Mouse (Mus musculus): Measurements from ENCODE around the gene Prkce.

The Prkce gene

GRCm38 (mm10) chr17:86444578-86445419 lies 277.2 kb downstream of the Prkce start:
- peak; percentile 77 to 88 for DNase-seq (ENCODE audit: low spot score in 2 of 2)

- no peak for DNase-seq (ENCODE audit: low spot score in 2 of 2)
Measured at GRCm38 (mm10) chr17:86445420-86445720, 277.8 kb downstream of the Prkce start.

GRCm38 (mm10) chr17:86445900-86446299 lies 278.3 kb downstream of the Prkce start:
- DNase-seq (ENCODE audit: low spot score in 2 of 2), result no peak

DNA sequence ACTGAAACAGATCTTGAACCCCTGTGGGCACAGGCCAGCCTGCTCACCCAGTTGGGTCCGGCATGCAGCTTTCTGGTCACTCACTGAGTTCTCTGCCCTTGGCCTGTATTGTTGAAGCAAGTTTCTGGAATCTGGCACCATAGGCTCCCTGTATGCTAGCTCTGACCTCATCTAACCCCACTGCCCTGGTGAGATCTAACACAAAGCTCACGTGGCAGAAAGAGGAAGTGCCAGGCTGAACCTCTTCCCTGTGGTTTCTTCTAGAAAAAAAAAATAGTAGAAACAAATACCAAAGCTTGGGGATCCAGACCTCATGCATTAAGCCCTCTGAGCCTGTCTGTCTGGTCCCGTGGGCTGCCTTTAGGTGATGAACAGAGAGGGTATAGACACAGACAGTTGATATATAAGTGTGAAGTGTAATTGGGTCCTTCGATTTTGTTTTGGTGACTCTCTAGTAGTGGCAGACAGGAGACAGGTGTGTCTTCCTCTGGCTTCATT lies 279.6 kb downstream of the Prkce start:
- DNase-seq (ENCODE audit: low spot score in 2 of 2), result no peak

DNA sequence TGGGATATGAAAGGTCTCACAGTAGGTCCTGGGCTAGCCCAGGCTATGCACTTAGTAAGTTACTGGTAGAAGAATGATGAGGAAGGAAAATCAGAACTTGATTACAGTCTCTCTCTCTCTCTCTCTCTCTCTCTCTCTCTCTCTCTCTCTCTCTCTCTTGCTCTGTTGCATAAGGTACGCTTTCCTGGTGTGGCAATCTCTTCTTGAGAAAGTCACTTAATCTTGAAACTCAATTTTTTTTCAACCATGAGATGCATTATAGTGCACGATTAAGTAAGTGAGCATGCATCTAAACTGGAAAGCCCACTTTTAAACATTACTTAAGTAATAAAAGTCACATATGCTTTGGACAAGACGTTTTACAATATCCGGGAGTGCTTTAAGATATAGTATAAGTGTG lies 285.3 kb downstream of the Prkce start:
- DNase-seq (ENCODE audit: low spot score in 2 of 2), result no peak

GRCm38 (mm10) chr17:86453673-86454350 lies 286.2 kb downstream of the Prkce start:
- no peak for DNase-seq (ENCODE audit: low spot score in 2 of 2)

DNA sequence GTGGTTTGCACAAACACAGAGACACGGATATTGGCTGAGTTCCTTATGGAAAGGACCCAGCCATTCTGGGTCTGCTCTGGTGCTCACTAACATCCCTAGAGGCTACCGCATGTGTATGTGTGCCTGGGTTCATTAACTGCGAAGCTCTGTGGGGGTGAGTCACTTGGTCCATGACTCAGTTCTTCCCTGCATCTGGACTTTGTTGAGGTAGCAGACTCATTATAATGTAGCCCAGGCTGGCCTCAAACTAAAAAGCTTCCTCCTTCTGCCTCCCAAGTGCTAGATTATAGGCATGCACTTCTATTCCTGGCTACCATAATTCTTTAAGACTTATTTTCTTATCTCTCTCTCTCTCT lies 286.7 kb downstream of the Prkce start:
- DNase-seq (ENCODE audit: low spot score in 2 of 2), result no peak

DNA sequence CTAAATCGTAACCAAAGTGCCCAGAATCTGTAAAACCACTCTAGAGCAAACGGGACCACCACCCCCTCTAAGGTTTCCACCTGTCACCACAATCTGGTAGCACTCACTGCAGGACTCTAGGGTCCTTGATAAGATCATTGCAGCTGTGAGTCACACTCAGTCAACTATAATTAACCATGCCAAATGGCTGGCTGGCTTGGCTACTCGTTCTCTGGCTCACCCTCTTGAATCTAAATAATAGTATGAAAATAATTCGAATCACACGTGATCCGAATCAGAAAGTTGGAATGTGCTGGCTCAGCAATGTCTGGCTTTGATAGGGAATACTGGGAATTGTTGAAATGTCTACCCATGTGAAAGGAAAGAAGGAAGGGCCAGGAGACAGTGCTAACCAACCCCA lies 288.9 kb downstream of the Prkce start:
- no peak for DNase-seq (ENCODE audit: low spot score in 2 of 2)

DNA sequence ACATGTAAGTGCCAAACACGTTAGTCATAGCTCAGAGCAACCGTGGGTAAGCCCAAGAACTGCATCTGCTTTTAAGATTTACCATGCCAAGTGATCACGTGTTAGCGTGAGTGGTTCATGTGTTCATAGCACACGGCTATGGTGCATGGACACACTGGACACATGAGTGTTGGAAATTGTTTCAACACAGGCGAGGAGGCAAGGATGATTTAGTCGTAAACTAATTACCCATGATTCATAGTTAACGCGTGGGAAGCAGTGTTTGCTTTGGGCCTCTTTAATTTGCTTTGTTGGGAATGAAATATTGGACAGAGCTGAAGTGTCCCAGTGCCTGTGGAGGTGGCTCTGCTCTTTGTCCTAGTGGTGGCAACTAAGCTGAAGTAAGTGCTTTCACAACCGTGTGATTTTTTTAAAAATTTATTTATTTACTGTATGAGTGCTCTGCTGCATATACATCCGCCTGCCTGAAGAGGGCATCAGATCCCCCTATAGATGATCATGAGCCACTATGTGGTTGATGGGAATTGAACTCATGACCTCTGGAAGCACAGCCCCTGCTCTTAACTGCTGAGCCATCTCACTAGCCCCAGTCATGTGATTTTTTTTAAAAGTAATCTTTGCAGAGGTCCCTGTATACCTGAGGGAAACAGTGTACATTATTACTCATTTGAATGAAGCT lies 290.9 kb downstream of the Prkce start:
- no peak for DNase-seq (ENCODE audit: low spot score in 2 of 2)

GRCm38 (mm10) chr17:86460645-86461430 lies 293.3 kb downstream of the Prkce start:
- DNase-seq (ENCODE audit: low spot score in 2 of 2), result no peak

DNA sequence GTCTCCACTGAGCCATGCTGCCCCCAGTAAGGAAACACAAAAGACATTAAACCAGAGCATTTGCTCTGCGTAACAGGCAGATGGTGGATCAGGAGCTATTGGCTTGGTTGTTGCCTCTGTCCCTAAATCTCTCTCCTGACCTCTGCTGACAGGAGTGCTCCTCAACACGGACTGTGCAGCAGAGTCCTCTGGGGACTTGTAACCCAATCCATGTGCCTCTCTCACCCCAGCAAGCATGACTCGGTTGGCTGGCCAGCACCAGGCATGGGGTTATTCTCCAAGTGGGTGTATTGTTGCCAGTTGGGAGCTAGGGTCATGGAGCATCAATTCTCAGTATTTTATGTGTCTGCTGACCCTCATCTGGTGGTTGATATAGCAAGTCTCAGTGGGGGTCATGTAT lies 295.8 kb downstream of the Prkce start:
- no peak for DNase-seq (ENCODE audit: low spot score in 2 of 2)

DNA sequence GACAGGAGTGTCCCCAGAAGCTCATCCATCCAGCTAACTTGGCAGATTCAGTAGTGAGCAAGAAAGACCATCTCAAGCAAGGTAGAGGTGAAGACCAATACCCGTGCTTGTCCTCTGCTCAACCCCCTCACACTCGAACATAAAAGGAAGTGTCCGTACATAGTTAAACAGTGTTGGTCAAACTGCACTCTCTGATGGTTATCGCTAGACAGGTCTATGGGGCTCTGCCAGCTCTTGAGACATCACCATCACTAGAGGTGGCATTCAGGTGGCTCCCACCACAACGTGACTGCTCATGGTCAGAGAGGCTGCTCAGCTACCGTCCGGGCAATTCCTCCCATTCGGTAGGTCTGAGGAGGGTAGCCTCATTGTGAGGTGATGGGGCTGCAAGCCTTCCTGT lies 296.6 kb downstream of the Prkce start:
- DNase-seq (ENCODE audit: low spot score in 2 of 2), result no peak

- no peak for DNase-seq (ENCODE audit: low spot score in 2 of 2)
Measured at GRCm38 (mm10) chr17:86464689-86465363, 297.2 kb downstream of the Prkce start.

GRCm38 (mm10) chr17:86465865-86466264 lies 298.3 kb downstream of the Prkce start:
- no peak for DNase-seq (ENCODE audit: low spot score in 2 of 2)

DNA sequence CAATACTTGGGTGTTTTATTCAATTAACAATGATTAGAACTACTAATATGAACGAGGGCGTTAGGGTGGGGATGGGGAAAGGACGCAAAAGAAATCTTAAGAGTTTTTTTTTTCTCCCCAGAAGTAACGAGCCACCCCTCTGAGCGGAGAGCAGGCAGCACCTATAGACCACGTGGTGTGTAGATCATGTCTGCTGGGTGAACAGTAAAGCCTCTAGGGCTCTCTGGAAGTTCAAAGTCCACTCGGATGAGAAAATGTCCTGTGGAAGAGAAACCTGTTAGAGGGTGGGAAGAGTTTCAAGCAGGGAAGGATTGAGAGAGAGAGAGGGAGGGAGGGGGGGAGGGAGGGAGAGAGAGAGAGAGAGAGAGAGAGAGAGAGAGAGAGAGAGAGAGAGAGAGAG lies 298.8 kb downstream of the Prkce start:
- DNase-seq (ENCODE audit: low spot score in 2 of 2), result no peak

GRCm38 (mm10) chr17:86466871-86467270 lies 299.3 kb downstream of the Prkce start:
- DNase-seq (ENCODE audit: low spot score in 2 of 2), result no peak

GRCm38 (mm10) chr17:86467291-86467898 lies 299.8 kb downstream of the Prkce start:
- DNase-seq (ENCODE audit: low spot score in 2 of 2), result no peak

DNA sequence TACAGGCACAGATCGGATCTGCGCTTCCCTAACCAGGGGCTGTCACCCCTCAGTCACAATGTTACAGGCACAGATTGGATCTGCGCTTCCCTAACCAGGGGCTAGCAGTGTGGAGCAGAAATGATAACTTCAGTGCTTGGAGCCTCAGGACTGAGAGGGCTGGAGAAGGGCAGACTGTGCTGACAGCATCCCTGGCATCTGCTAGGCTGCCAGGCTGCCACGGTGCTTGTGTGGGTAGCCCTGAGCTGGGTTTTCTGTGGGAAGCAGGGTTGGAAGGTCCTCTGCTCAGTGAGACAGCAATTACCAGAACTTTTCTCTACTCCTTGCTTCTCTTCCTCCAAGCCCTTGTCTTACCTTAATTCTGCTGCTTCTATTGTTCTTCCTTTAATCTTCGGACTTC lies 300.4 kb downstream of the Prkce start:
- DNase-seq (ENCODE audit: low spot score in 2 of 2), result no peak

- DNase-seq (ENCODE audit: low spot score in 2 of 2), result no peak
Measured at GRCm38 (mm10) chr17:86470160-86470559, 302.6 kb downstream of the Prkce start.

GRCm38 (mm10) chr17:86471684-86472083 lies 304.1 kb downstream of the Prkce start:
- no peak for DNase-seq (ENCODE audit: low spot score in 2 of 2)

DNA sequence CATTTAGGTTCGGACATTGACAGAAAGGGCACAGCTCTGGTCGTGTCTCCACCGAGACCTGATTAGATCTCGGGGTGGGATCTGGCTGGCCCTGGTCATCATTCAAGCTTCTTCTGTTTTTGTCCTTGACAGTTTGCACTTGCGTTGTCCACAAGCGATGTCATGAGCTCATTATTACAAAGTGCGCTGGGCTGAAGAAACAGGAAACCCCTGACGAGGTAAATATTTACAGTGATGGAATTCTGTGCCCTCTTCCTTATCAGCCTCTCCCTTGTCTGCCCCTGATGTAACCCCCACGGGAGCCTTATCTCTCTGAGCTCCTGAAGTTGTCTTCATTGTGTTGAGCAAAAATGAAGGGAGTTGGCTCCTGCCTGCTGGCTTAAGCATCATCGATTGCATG lies 309.1 kb downstream of the Prkce start:
- DNase-seq (ENCODE audit: low spot score in 2 of 2), result no peak
